Mouse (Mus musculus) heart, postnatal 4 days (tissue): ENCODE measurements at regions not wholly inside any gene's neighbourhood (a gene's known extent, or its start where the extent isn't known, plus 50 kb on each side); places are given as distances from the start of the nearest gene placed in this dataset.

Experiments used
- DNase-seq: peaks from one replicate; pipeline ENCODE4 v3.0.0; 2021

DNA sequence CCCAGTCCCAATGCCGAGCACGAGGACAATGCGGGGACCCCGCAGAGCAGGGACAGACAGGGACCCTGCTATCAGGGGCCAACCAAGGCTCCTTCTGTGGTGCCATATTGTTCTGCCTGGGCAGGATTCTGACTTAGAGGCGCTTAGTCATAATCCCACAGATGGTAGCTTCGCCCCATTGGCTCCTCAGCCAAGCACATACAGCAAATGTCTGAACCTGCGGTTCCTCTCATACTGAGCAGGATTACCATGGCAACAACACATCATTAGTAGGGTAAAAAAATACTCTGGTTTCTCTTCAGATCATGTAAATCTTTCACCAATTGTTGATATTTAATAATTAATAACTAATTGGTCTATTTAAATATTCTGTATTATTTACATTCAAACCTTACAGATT lies 2140.3 kb upstream of the Cdh20 start:
- peak; percentile 98 for DNase-seq

DNA sequence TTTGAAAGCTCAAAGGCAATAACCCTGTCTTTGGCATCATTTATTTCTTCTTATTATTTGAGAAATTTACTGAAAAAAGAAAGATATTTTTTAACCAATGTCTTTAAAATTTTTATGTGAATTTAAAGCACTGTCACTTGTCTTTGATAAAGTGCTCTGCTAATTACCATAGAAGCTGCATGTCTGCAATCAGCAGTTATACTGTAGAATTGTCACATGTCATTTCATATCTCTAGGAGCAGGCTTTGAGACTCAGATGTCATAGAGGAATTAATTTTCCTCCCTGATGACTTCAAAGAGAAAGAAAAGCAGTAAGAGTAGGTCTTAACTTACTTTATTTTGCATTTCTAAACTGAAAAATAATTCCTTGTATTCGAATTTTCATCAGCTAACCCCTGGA lies 2123.9 kb upstream of the Cdh20 start:
- DNase-seq, result no peak

DNA sequence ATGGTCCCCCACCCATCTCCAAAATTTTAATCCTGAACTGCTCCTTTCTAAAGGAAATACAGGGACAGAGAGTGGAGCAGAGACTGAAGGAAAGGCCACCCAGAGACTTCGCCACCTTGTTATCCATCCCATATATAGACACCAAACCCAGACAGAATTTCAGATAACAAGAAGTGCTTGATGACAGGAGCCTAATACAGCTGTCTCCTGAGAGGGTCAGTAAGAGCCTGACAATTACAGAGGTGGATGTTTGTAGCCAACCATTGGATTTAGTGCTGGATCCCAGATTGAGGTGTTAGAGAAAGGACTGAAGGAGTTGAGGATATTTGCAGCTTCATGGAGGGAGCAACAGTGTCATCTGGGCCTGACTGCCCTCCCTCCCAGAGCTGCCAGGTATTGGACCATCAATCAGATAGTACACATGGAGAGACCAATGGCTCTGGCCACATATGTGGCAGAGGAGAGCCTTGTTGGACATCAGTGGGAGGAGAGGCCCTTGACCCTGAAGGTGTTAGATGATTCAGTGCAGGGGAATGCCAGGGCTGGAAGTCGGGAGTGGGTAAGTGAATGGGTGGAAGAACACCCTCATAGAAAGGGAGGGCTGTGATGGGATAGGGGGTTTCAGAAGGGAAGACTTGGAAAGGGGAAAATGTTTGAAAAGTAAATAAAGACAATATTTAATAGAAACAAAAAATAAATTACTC lies 2080.8 kb upstream of the Cdh20 start:
- DNase-seq, result no peak

DNA sequence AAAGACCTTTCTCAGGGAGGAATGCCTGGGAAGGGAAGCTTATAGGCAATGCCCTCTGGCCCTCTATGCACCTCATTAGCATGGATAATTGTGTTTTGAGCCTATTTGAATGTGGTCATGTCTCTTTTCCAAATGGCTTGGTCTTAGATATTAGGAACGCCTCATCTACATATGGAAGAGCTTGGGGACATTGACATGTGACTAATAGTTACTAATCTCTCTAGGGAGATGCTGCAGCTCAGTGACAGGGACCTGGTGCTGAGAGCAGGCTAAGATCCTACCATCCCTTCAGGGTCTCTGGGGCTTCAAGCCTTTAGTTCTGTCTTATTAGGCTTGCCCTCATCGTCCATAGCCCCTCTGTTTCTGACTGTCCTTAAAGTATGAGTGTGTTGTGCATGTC lies 2051.9 kb upstream of the Cdh20 start:
- no peak for DNase-seq

DNA sequence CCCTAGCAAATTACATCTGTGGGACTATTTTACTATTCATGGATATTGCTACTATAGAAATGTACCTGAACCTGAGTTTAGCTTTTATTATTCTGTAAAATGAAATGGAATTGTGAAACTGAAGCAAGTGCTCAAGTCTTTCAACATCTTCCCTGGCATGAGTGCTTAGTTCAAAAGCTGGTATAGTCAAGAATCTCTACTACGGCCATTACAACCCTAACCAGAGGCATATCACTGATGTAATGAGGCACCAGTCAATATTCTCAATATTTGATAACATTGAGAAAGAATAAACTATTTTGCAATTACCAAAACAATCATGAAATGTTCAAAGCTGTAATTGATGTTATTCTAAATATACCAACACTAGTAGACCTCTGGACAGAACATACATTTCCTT lies 2034.3 kb upstream of the Cdh20 start:
- no peak for DNase-seq

DNA sequence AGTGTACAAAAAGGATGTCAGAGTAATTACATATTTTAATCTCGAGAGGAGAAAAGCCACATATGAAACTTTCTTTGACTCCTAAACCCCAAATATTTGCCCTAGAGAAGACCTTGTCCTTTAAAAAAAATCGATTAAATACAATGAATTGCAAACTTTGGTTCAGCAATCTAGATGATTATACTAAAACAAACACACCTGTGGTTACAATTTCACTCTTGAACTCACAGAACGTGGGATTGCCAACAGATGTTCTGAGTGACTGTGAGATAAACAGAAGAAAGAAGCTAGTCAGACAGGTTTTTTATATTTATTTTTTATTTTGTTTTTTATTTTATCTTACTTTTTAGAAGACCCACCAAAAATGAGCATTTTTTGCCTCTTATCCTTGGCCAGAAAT lies 2032.9 kb upstream of the Cdh20 start:
- DNase-seq, result no peak

DNA sequence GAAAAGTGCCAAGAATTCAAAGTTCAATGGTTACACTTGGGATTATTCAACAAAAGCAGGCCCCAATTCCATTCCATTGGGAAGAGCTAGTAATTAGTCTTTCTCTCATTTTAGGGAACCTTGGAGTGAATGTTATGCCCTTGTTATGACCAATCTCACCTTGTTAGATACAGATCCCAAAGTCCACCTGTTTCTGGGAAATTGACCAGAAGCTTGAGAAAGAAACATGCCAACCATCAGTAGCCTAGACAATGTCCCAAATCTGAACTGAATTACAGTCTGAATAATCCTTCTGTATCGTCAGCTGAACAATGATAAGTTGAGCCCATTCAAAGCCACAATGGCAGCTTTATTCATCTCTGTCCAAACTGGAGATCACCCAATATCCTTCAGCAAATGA lies 2010.4 kb upstream of the Cdh20 start:
- DNase-seq, result no peak
